Mouse (Mus musculus): ENCODE measurements around the gene Caly.
A peak's percentile ranks its signal among the peaks of the same experiment; 100 is the strongest.

The Caly gene

GRCm38 (mm10) chr7:140082242-140082678 lies at the start of gene Caly:
Gene Caly (minus strand): TSS chr7:140082548.
- no peak for DNase-seq (ENCODE audit: extremely low read depth, low read depth)

GRCm38 (mm10) chr7:140127911-140128310 lies 45.6 kb upstream of the Caly start:
- DNase-seq (ENCODE audit: extremely low read depth, low read depth) = no peak

- DNase-seq (ENCODE audit: extremely low read depth, low read depth) = no peak
Observed at GRCm38 (mm10) chr7:140126934-140127333, 44.6 kb upstream of the Caly start.

DNA sequence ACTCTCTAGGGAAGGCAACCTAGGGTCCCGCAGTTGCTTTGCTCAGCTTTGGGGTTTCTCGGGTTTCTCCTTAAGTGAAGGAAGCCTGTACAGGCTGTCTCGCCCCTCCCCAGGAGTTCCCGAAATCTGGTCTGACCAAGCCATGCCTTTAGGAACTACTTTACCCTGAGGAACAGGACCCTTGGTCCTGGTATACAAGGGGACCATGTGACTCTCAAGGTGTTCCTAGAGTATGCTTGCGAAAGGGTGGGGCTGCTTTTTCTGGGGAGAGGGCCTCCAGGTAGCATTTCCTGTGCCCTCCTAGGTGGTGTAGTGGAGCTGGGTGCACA lies 43.6 kb upstream of the Caly start:
- no peak for DNase-seq (ENCODE audit: extremely low read depth, low read depth)

- DNase-seq (ENCODE audit: extremely low read depth, low read depth) = no peak
Observed at GRCm38 (mm10) chr7:140125278-140126021, 43.1 kb upstream of the Caly start.

DNA sequence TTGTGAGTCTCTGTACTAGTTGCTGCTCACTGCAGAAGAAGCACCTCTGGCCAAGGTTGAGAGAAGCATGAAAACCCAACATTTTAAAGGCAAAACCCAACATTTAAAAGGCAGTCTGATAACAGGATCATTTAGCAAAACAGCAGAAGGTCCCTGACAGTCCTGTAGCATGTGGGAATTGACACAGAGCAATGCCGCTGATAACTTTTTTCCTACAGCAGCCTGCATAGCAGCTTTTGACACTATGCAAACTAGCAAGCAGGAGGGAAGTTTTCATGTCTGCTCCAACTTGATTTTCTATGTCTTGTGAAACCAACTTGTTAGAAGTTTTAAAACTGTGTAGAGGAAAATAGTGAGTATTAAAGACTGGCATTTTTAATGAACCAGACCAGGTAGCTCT lies 42.0 kb upstream of the Caly start:
- no peak for DNase-seq (ENCODE audit: extremely low read depth, low read depth)

GRCm38 (mm10) chr7:140122765-140123164 lies 40.4 kb upstream of the Caly start:
- no peak for DNase-seq (ENCODE audit: extremely low read depth, low read depth)

- no peak for DNase-seq (ENCODE audit: extremely low read depth, low read depth)
Observed at GRCm38 (mm10) chr7:140121338-140121910, 39.1 kb upstream of the Caly start.

GRCm38 (mm10) chr7:140120484-140120883 lies 38.1 kb upstream of the Caly start:
- DNase-seq (ENCODE audit: extremely low read depth, low read depth) = no peak

DNA sequence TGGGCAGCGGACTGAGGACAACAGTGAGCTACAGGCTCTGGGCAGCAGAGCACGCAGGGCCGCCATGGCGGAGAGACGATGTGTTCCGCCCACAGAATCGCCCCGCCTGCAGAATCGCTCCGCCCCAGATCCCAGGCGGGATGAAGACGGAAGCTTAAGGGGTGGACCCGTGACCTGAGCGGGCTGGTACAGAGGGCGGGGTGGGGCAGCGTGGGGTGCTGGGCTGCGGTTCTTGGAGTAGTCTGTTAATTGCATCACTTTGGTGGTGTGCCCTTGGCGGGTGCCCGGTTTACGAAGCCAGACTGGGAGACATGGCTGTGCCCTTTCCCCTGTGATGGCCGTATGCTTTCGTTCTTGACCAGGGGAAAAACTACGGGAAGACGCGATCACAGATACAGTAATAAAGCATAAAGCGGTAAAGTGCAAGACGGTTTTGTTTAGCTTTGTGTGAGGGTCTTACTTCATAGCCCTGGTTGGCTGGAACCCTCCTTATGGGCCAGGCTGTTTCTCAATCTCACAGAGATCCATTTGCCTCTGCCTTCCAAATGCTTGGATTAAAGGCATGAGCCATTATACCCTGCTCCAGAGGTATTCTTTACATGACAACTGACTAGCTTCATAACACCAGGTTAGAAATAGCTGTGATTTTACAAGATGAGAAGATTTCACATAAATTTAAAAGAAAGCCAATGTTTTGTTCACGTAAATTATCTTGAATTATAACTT lies 34.1 kb upstream of the Caly start, which contains the start of gene Echs1:
TSS of gene Echs1 (minus strand) at position 148 of the 726 bp plus-strand sequence.
- peak; percentile 68 for DNase-seq (ENCODE audit: extremely low read depth, low read depth)

DNA sequence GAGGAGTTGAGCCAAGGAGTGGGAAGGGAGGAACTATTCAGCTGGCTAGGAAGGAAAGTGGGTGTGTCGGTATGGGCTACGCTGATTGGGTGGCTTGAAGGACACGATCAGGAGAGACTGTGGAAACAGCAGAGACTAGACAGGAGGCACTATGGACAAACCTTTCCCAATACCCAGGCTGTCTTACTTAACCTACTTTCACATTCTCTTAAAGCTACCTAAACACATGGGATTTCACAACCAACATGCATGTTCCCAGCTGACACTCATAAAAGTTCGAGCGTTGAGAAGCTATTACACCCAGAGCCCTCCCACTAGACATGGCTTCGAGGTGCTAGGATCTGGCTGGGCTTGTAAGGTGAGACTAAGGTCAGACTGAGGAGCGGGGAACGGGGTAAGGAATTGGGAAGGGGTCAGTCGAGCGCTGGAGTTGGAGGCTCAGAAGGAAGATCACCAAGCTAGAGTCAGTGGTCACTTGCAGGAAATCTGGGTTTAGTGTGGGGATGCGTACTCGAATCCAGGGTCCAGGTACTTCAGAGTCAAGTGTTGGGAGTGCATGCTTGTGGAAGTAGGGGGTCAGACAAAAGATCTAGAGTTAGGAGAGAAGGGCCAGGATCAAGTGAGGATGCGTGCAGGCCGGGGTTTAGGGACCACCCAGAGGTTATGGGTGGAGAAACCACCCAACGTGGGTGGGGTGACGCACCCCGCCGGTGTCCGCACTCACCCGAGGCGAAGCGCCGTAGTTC lies 33.4 kb upstream of the Caly start, which contains the start of gene Paox:
TSS of gene Paox (plus strand) at position 217 of the 746 bp plus-strand sequence.
- DNase-seq (ENCODE audit: extremely low read depth, low read depth) = no peak

GRCm38 (mm10) chr7:140111943-140112342 lies 29.6 kb upstream of the Caly start:
- DNase-seq (ENCODE audit: extremely low read depth, low read depth) = no peak

DNA sequence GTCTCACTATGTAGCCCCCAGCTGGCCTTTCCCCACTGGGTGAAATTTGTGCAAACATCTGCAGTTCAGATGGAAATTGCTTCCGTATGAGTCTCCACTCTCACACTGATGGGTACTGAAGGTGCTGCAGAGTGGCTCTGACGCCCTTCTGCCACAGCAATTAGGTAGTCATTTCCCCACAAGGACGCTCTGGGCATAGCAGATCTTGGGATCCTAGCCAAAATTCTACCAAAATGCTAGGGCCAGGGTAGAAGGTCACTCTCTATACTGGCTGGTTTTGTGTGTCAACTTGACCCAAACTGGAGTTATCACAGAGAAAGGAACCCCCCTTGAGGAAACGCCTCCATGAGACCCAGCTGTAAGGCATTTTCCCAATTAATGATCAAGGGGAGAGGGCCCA lies 21.7 kb upstream of the Caly start:
- DNase-seq (ENCODE audit: extremely low read depth, low read depth) = no peak

DNA sequence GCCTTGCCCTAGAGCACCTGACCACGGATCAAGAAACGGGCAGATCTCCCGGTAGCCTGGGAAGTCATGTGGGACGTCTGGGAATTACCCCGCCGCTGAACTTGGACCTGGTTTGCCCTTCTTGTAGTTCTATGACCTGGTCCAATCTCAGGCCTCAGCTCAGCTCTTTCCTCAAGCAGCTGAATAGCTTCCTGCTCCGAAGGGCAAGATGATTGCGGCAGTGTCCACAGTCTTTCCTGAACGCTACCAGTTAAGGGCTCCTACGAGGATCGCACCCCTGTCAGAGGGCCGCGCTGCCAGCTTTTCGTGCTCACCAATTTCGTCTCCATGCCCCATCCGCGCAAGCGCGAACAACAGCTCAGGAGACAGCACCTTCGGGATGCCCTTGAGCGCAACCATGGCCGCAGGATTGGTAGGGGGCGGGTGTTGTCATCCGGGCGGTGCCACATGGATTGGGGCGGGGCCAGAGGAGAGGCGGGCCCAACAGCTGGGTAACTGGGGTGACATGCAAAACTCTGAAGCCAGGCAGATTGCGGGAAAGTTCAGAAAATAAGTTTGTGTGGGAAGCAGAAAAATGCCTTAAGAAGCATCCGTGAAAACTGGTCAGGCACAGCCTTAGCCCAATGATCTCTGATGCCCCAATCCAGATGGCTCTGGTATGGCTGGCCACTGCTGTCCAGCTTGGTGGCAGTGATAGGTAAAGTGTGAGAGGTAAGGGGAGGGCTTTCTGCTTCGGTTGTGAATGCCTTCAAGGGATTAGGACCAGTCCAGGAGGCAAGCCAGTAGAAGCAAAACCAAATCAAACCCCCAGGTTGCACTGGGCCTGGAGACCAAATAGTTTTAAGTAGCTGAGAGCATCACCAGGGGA lies 19.9 kb upstream of the Caly start, which contains the start of gene Fuom:
TSS of gene Fuom (minus strand) at position 449 of the 868 bp plus-strand sequence.
- peak; percentile 41 for DNase-seq (ENCODE audit: extremely low read depth, low read depth)

DNA sequence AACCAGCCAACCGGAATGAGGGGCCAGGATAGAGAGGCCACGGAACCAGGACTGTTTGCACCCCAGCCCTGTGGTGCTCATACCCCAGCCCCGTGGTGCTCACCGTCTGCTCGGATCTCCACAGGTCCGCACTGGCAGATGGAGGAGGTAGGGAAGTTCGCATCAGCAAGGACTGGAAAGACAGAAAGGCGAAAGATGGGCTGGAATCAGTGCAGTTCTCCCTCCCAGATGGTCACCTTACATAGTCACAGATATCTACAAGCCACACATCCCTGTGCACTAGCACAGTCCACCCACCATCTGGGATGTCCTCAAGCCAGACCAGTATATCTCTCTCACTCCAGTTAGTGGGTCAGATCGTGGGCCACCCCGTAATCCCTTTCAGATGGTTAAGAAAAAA lies 19.1 kb upstream of the Caly start:
- DNase-seq (ENCODE audit: extremely low read depth, low read depth) = no peak

- peak; percentile 39 for DNase-seq (ENCODE audit: extremely low read depth, low read depth)
Observed at GRCm38 (mm10) chr7:140098466-140098865, 16.1 kb upstream of the Caly start.

- no peak for DNase-seq (ENCODE audit: extremely low read depth, low read depth)
Observed at GRCm38 (mm10) chr7:140096055-140096454, 13.7 kb upstream of the Caly start.

DNA sequence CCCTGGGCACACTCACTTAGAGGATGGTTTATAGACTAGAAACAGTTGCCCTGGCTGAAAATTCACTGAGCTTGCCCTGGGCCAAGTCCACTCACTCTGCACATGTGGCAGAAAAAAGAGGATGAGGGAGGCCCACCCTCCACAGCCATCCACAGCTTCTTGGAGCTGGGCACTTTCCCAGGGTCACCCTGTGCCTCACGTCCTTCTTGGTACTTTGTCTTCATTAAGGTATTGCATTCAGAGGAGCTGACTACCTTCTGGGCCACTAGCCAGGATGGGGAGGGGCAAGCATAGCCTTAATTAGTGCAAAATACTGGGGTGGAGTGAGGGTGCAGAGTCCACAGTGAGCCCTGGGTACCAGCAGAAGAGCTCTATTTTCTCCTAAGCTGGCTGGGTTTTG lies 13.2 kb upstream of the Caly start:
- no peak for DNase-seq (ENCODE audit: extremely low read depth, low read depth)

DNA sequence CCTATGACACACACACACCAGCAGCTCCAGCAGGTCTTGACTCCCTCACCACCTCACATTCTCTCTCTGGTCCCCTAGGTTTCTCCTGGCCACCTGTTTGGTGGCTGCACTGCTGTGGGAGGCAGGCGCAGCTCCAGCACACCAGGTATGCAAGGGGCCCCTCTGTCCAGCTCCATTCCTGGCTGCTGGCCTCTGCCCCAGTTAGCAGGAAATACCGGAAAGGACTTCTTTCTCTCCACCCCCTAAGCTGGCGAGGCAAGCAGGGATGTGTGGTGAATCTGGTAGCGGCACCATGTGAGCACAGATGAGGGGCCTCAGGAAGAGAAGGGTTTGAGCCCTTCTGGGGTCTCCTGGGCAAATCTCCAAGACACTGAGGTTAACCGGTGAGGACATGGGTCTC lies 12.6 kb upstream of the Caly start:
- no peak for DNase-seq (ENCODE audit: extremely low read depth, low read depth)

- no peak for DNase-seq (ENCODE audit: extremely low read depth, low read depth)
Observed at GRCm38 (mm10) chr7:140092924-140093528, 10.7 kb upstream of the Caly start, which contains the start of gene Prap1. Gene Prap1 (plus strand): TSS chr7:140093395.

All from MEL-GATA-1-ER (cell line).